Mouse (Mus musculus): ENCODE measurements around the gene Ahdc1. TPM values are rescaled to one million over a fixed set of nuclear protein-coding genes. Genes with fewer than 3 reads are reported as not detected.

Ahdc1 gene
- polyA plus RNA-seq, 1 experiment from 2014 or later = 2.4 TPM

- TF ChIP-seq CTCF (IDR thresholded peaks at IDR 0.05; ENCODE audit: low read depth) = no peak
- ATAC-seq = no peak
- H3K4me2 ChIP-seq (replicated peaks; ENCODE audit: low read depth) = no peak overlapping the region
- peaks cover 35% of the 10 kb centered on the region for H3K36me3 ChIP-seq (ENCODE audit: control insufficient read depth, insufficient read depth)
- no peaks in the 10 kb centered on the region for H3K4me1 ChIP-seq (replicated peaks; ENCODE audit: control insufficient read depth, insufficient read depth, low read length)
- no peak overlapping the region for H3K4me3 ChIP-seq (ENCODE audit: low read depth, low read length)
- 81% methylated on average over 5 of the region's 5 CpGs for WGBS
- H3K9ac ChIP-seq (ENCODE audit: low read depth, low read length) = no peak overlapping the region
- no peaks in the 10 kb centered on the region for H3K27me3 ChIP-seq (replicated peaks; ENCODE audit: control insufficient read depth, insufficient read depth, low read length)
- H3K9me3 ChIP-seq (ENCODE audit: control insufficient read depth) = no peaks in the 10 kb centered on the region
- peak overlapping the region; percentile 35; the same call in 1 of the 2 replicates for H3K27ac ChIP-seq (ENCODE audit: low read depth, low read length)
Observed at GRCm38 (mm10) chr4:133070821-133071372, 59.8 kb downstream of the Ahdc1 start.

- no peaks in the 10 kb centered on the region for H3K4me1 ChIP-seq (replicated peaks; ENCODE audit: control insufficient read depth, insufficient read depth, low read length)
- 49% methylated on average over 8 of the region's 8 CpGs for WGBS
- H3K27ac ChIP-seq (ENCODE audit: low read depth, low read length) = no peak overlapping the region
- H3K36me3 ChIP-seq (ENCODE audit: control insufficient read depth, insufficient read depth) = peaks cover 27% of the 10 kb centered on the region
- TF ChIP-seq CTCF (IDR thresholded peaks at IDR 0.05; ENCODE audit: low read depth) = no peak
- H3K9ac ChIP-seq (ENCODE audit: low read depth, low read length) = no peak overlapping the region
- no peaks in the 10 kb centered on the region for H3K9me3 ChIP-seq (ENCODE audit: control insufficient read depth)
- no peak overlapping the region for H3K4me2 ChIP-seq (replicated peaks; ENCODE audit: low read depth)
- H3K27me3 ChIP-seq (replicated peaks; ENCODE audit: control insufficient read depth, insufficient read depth, low read length) = no peaks in the 10 kb centered on the region
- H3K4me3 ChIP-seq (ENCODE audit: low read depth, low read length) = no peak overlapping the region
- no peak for ATAC-seq
Observed at GRCm38 (mm10) chr4:133073192-133073591, 62.1 kb downstream of the Ahdc1 start.

GRCm38 (mm10) chr4:133074070-133074819, 63.2 kb downstream of the Ahdc1 start:
- H3K27me3 ChIP-seq (replicated peaks; ENCODE audit: control insufficient read depth, insufficient read depth, low read length) = no peaks in the 10 kb centered on the region
- no peaks in the 10 kb centered on the region for H3K9me3 ChIP-seq (ENCODE audit: control insufficient read depth)
- no peak for TF ChIP-seq CTCF (IDR thresholded peaks at IDR 0.05; ENCODE audit: low read depth)
- no peak overlapping the region for H3K4me3 ChIP-seq (ENCODE audit: low read depth, low read length)
- ATAC-seq = no peak
- peaks cover 32% of the 10 kb centered on the region for H3K36me3 ChIP-seq (ENCODE audit: control insufficient read depth, insufficient read depth)
- 0 out of 2 replicates have a peak, but pooled peaks cover 4% of the 10 kb centered on the region for H3K4me1 ChIP-seq (replicated peaks; ENCODE audit: control insufficient read depth, insufficient read depth, low read length)
- no peak overlapping the region for H3K9ac ChIP-seq (ENCODE audit: low read depth, low read length)
- no peak overlapping the region for H3K27ac ChIP-seq (ENCODE audit: low read depth, low read length)
- WGBS = 70% methylated on average over 9 of the region's 9 CpGs
- no peak overlapping the region for H3K4me2 ChIP-seq (replicated peaks; ENCODE audit: low read depth)

GRCm38 (mm10) chr4:133074894-133075572, 64.0 kb downstream of the Ahdc1 start:
- ATAC-seq = no peak

GRCm38 (mm10) chr4:133078947-133079346, 67.9 kb downstream of the Ahdc1 start:
- no peak overlapping the region for H3K9ac ChIP-seq (ENCODE audit: low read depth, low read length)
- no peaks in the 10 kb centered on the region for H3K9me3 ChIP-seq (ENCODE audit: control insufficient read depth)
- H3K4me2 ChIP-seq (replicated peaks; ENCODE audit: low read depth) = no peak overlapping the region; the same call in 1 of the 2 replicates
- H3K4me3 ChIP-seq (ENCODE audit: low read depth, low read length) = no peak overlapping the region
- 30% methylated on average over 5 of the region's 5 CpGs for WGBS
- ATAC-seq = peak; percentile 15; the same call in 1 of the 2 replicates
- H3K27me3 ChIP-seq (replicated peaks; ENCODE audit: control insufficient read depth, insufficient read depth, low read length) = no peaks in the 10 kb centered on the region
- TF ChIP-seq CTCF (IDR thresholded peaks at IDR 0.05; ENCODE audit: low read depth) = no peak
- peaks cover 15% of the 10 kb centered on the region for H3K36me3 ChIP-seq (ENCODE audit: control insufficient read depth, insufficient read depth)
- peak overlapping the region; percentile 69 for H3K27ac ChIP-seq (ENCODE audit: low read depth, low read length)
- 0 out of 2 replicates have a peak, but pooled peaks cover 8% of the 10 kb centered on the region for H3K4me1 ChIP-seq (replicated peaks; ENCODE audit: control insufficient read depth, insufficient read depth, low read length)

More at GRCm38 (mm10) chr4:133074894-133075572, 64.0 kb downstream of the Ahdc1 start:
- H3K4me3 ChIP-seq (ENCODE audit: low read depth, low read length) = no peak overlapping the region
- no peaks in the 10 kb centered on the region for H3K27me3 ChIP-seq (replicated peaks; ENCODE audit: control insufficient read depth, insufficient read depth, low read length)
- 72% methylated on average over 8 of the region's 8 CpGs for WGBS
- H3K4me1 ChIP-seq (replicated peaks; ENCODE audit: control insufficient read depth, insufficient read depth, low read length) = 0 out of 2 replicates have a peak, but pooled peaks cover 4% of the 10 kb centered on the region
- peaks cover 32% of the 10 kb centered on the region for H3K36me3 ChIP-seq (ENCODE audit: control insufficient read depth, insufficient read depth)
- H3K9me3 ChIP-seq (ENCODE audit: control insufficient read depth) = no peaks in the 10 kb centered on the region
- H3K9ac ChIP-seq (ENCODE audit: low read depth, low read length) = no peak overlapping the region
- H3K4me2 ChIP-seq (replicated peaks; ENCODE audit: low read depth) = no peak overlapping the region
- no peak for TF ChIP-seq CTCF (IDR thresholded peaks at IDR 0.05; ENCODE audit: low read depth)
- no peak overlapping the region for H3K27ac ChIP-seq (ENCODE audit: low read depth, low read length)

Data from intestine, postnatal 0 days (tissue).